Mouse (Mus musculus): ENCODE results near the gene Mthfd1l.

DNA sequence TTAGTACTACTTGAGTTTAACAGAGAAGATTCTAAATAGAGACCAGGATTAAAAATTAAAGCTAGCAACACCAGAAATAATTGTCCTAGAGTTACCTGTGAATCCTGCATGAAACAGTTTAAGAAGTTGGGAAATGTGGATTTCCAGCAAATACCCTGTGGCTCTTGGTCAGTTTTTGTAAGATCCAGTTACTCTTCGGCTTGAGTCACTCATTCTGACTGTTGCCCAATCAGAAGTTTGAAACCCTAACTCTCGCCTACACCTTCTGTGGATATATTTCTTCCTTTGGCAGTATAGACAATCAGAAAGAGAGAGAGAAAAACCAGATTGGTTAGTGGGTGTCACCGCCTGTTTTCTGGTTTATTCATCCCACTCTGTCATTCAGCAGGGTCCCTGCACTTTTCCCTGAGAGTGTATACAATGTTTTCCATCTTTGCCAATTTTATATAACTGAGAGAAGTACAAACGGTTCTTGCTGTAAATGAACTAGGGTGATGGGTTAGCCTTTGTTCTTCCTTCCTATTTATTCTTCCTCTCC is 44.8 kb upstream of the Mthfd1l start:
- TF ChIP-seq POLR2A (IDR thresholded peaks at IDR 0.05; ENCODE audit: borderline replicate concordance, control insufficient read depth, low read depth, low read length): no peak
- TF ChIP-seq CTCF (IDR thresholded peaks at IDR 0.05; ENCODE audit: control insufficient read depth, insufficient read depth, low read length): no peak
